Mouse (Mus musculus): ENCODE data around the gene Dusp1.

GRCm38 (mm10) chr17:26476871-26477270 lies 85.1 kb downstream of the Dusp1 start:
- no peak for TF ChIP-seq CTCF (IDR thresholded peaks at IDR 0.05; ENCODE audit: extremely low read depth, insufficient read depth, low read length)
- no peak for TF ChIP-seq POLR2A (IDR thresholded peaks at IDR 0.05; ENCODE audit: extremely low read depth, insufficient read depth, low read length)
